22 mouse cellular contexts compared by ENCODE assay signal in genomic region chr1:173329743-173330142, GRCm38 (mm10). TPM values are rescaled to one million over a fixed set of nuclear protein-coding genes. Genes with fewer than 3 reads are reported as not detected.
A peak's percentile ranks its signal among the peaks of the same experiment; 100 is the strongest.
DNase-seq lines count a peak whose midpoint lies in the region; ATAC-seq and TF ChIP-seq lines count a peak whose summit lies in the region.
"Had no signal": no experiment of that assay in that cellular context is flagged by ENCODE, and none has a peak within 500 bp of the region (broad histone marks: within the 10 kb centered on the region; RNA-seq: fewer than 3 reads in every experiment).

No protein-coding gene starts in this region.

- no peak for TF ChIP-seq EP300 in MEL (IDR thresholded peaks at IDR 0.05; ENCODE audit: low read depth in 1 of 2, low read length in 2 of 2)
- no peak for TF ChIP-seq EP300 in liver, embryonic 14.5 days (IDR thresholded peaks at IDR 0.05; ENCODE audit: low read depth)

- no peaks in the 10 kb centered on the region for H3K36me3 ChIP-seq in hindbrain, embryonic 15.5 days
- no peaks in the 10 kb centered on the region for H3K36me3 ChIP-seq in hindbrain, embryonic 10.5 days
- peaks cover 0 to 48% of the 10 kb centered on the region in 2 experiments; a peak in 2 of 4 replicates for H3K36me3 ChIP-seq in MEL (ENCODE audit: control insufficient read depth in 1 of 2, insufficient read depth in 2 of 2, low read length in 2 of 2)
- H3K36me3 ChIP-seq in liver, embryonic 14.5 days (replicated peaks; ENCODE audit: control insufficient read depth, insufficient read depth, low read depth) = peaks cover 11% of the 10 kb centered on the region
- H3K36me3 ChIP-seq: embryonic facial prominence, embryonic 10.5 days; limb, embryonic 15.5 days had no signal

- TF ChIP-seq RAD21 in MEL (IDR thresholded peaks at IDR 0.05; ENCODE audit: low read depth, low read length) = no peak

- H3K4me2 ChIP-seq in hindbrain, embryonic 15.5 days = no peak overlapping the region
- peak overlapping the region; percentile 88 for H3K4me2 ChIP-seq in liver, embryonic 14.5 days (ENCODE audit: low read depth)
- H3K4me2 ChIP-seq: limb, embryonic 15.5 days had no signal

- H3K79me2 ChIP-seq in MEL (ENCODE audit: control insufficient read depth, insufficient read depth, low read length, poor library complexity) = no peaks in the 10 kb centered on the region

- H3K4me1 ChIP-seq in hindbrain, embryonic 15.5 days (replicated peaks) = 0 out of 2 replicates have a peak, but pooled peaks cover 5% of the 10 kb centered on the region
- no peaks in the 10 kb centered on the region for H3K4me1 ChIP-seq in hindbrain, embryonic 10.5 days (replicated peaks)
- peaks cover 34 to 60% of the 10 kb centered on the region in 2 experiments for H3K4me1 ChIP-seq in MEL (ENCODE audit: control insufficient read depth in 1 of 2, insufficient read depth in 2 of 2, low read length in 2 of 2)
- H3K4me1 ChIP-seq in liver, embryonic 14.5 days (replicated peaks; ENCODE audit: control insufficient read depth in 2 of 2, insufficient read depth in 2 of 2, low read length in 1 of 2) = peaks cover 55 to 72% of the 10 kb centered on the region in 2 experiments
- H3K4me1 ChIP-seq: embryonic facial prominence, embryonic 10.5 days; limb, embryonic 15.5 days had no signal

- no peak for DNase-seq in hindbrain, embryonic 10.5 days (ENCODE audit: low spot score)
- DNase-seq in MEL (ENCODE audit: low read depth, low spot score) (no peak), R1 (ENCODE audit: low read depth, low spot score) (peak; percentile 3)
- no peak for DNase-seq in liver, embryonic 14.5 days (ENCODE audit: low read depth in 3 of 3, low spot score in 3 of 3)
- no peak for DNase-seq in gastrocnemius, postnatal 25 days
- DNase-seq in yolk sac, embryonic 10.5 days (ENCODE audit: low spot score) = no peak
- DNase-seq in layer of hippocampus, adult 18-20 months (ENCODE audit: low spot score in 2 of 2) = no peak
- DNase-seq: adrenal gland, postnatal 14 days; cerebellum, postnatal 36 days; heart, postnatal 10 days; kidney, postnatal 10 days; lung, postnatal 14 days; right cerebral cortex, adult 18-20 months; thymus, postnatal 36 days had no signal

- no peak for TF ChIP-seq POLR2A in MEL (IDR thresholded peaks at IDR 0.05; ENCODE audit: control insufficient read depth in 1 of 2, insufficient read depth in 1 of 2, low read depth in 1 of 2, low read length in 2 of 2, poor library complexity in 1 of 2)

- peak overlapping the region; percentile 30; the same call in 1 of the 2 replicates for H3K27ac ChIP-seq in hindbrain, embryonic 15.5 days (replicated peaks)
- H3K27ac ChIP-seq in hindbrain, embryonic 10.5 days = no peak overlapping the region
- H3K27ac ChIP-seq in MEL (ENCODE audit: control insufficient read depth, low read depth, low read length) = peak overlapping the region; percentile 32; the same call in 1 of the 2 replicates
- peak overlapping the region; percentile 99 for H3K27ac ChIP-seq in liver, embryonic 14.5 days
- H3K27ac ChIP-seq: embryonic facial prominence, embryonic 10.5 days; limb, embryonic 15.5 days had no signal

- H3K27me3 ChIP-seq in hindbrain, embryonic 15.5 days = no peaks in the 10 kb centered on the region
- no peaks in the 10 kb centered on the region for H3K27me3 ChIP-seq in hindbrain, embryonic 10.5 days (ENCODE audit: insufficient read depth, poor library complexity, severe bottlenecking)
- no peaks in the 10 kb centered on the region for H3K27me3 ChIP-seq in MEL (ENCODE audit: control insufficient read depth in 1 of 2, insufficient read depth in 2 of 2, low read length in 2 of 2)
- no peaks in the 10 kb centered on the region for H3K27me3 ChIP-seq in liver, embryonic 14.5 days (ENCODE audit: control insufficient read depth, insufficient read depth, low read length)
- H3K27me3 ChIP-seq: limb, embryonic 15.5 days had no signal

- no peak overlapping the region for H3K9ac ChIP-seq in hindbrain, embryonic 15.5 days
- no peak overlapping the region for H3K9ac ChIP-seq in MEL (ENCODE audit: control insufficient read depth, low read depth, low read length, poor library complexity, severe bottlenecking)
- peak overlapping the region; percentile 96 for H3K9ac ChIP-seq in liver, embryonic 14.5 days (replicated peaks)
- H3K9ac ChIP-seq: limb, embryonic 15.5 days had no signal

- no peak overlapping the region for H3K4me3 ChIP-seq in hindbrain, embryonic 15.5 days
- H3K4me3 ChIP-seq in hindbrain, embryonic 10.5 days = no peak overlapping the region
- H3K4me3 ChIP-seq in MEL (ENCODE audit: control insufficient read depth in 1 of 2, insufficient read depth in 1 of 2, low read depth in 2 of 2, low read length in 2 of 2) = no peak overlapping the region
- H3K4me3 ChIP-seq in liver, embryonic 14.5 days (ENCODE audit: insufficient read depth in 1 of 2, low read depth in 2 of 2, low read length in 2 of 2) = peak overlapping the region; percentile 81 to 94
- H3K4me3 ChIP-seq: embryonic facial prominence, embryonic 10.5 days; limb, embryonic 15.5 days had no signal

- no peak for TF ChIP-seq CTCF in MEL (IDR thresholded peaks at IDR 0.05 in 2 of 3, conservative IDR thresholded peaks at IDR 0.05 in 1 of 3; ENCODE audit: control insufficient read depth in 1 of 3, insufficient read depth in 1 of 3, low read depth in 2 of 3, low read length in 3 of 3, poor library complexity in 1 of 3, severe bottlenecking in 1 of 3)
- no peak for TF ChIP-seq CTCF in liver, embryonic 14.5 days (IDR thresholded peaks at IDR 0.05; ENCODE audit: low read depth)

- H3K9me3 ChIP-seq in hindbrain, embryonic 15.5 days = no peaks in the 10 kb centered on the region
- no peaks in the 10 kb centered on the region for H3K9me3 ChIP-seq in hindbrain, embryonic 10.5 days
- H3K9me3 ChIP-seq in MEL (replicated peaks; ENCODE audit: insufficient read depth, low read length) = no peaks in the 10 kb centered on the region
- H3K9me3 ChIP-seq in liver, embryonic 14.5 days (ENCODE audit: control insufficient read depth, low read length) = no peaks in the 10 kb centered on the region
- H3K9me3 ChIP-seq: embryonic facial prominence, embryonic 10.5 days; limb, embryonic 15.5 days had no signal

- ATAC-seq in hindbrain, embryonic 15.5 days (ENCODE audit: low FRiP score, low read depth) = no peak
- ATAC-seq in liver, embryonic 14.5 days (ENCODE audit: insufficient read depth) = no peak
- ATAC-seq: CD4-positive, CD25-positive, alpha-beta regulatory T cell, adult 4 months; intestine, postnatal 0 days had no signal

- WGBS in hindbrain, embryonic 15.5 days = 59% methylated on average over 5 of the region's 5 CpGs
- WGBS in hindbrain, embryonic 10.5 days = 76% methylated on average over 5 of the region's 5 CpGs
- 54% methylated on average over 5 of the region's 5 CpGs for WGBS in liver, embryonic 14.5 days (ENCODE audit: insufficient replicate concordance)

TF ChIP-seq in MEL, 35 proteins besides CTCF, POLR2A, EP300 and RAD21:
- TF ChIP-seq TCF12 (IDR thresholded peaks at IDR 0.05; ENCODE audit: low read depth, low read length) (no peak), JUND (IDR thresholded peaks at IDR 0.05; ENCODE audit: low read depth, low read length) (no peak), UBTF (IDR thresholded peaks at IDR 0.05; ENCODE audit: borderline replicate concordance, insufficient read depth, low read depth, low read length) (no peak)

RNA-seq across cellular contexts. Expression of gene Ackr1, which starts 3.8 kb away (rescaled TPM):
- polyA plus RNA-seq in hindbrain, embryonic 15.5 days (2015; fragmentation: Nextera tagmentation; extraction: Ambion mirVana) = 18.6 and 19.9 TPM in 2 replicates
- 2.3 and 2.4 TPM in 2 replicates for polyA plus RNA-seq in hindbrain, embryonic 10.5 days (2016; fragmentation: Nextera tagmentation; extraction: Ambion mirVana)
- 0.19 and 0.20 TPM in 2 replicates for total RNA-seq in MEL (2012; rRNA removed)
- under 1 TPM in 1 of 2 experiments, not detected in 1; 0.42 TPM for polyA plus RNA-seq in MEL (2012; ENCODE audit: insufficient read depth in 1 of 2, insufficient read length in 2 of 2, low read depth in 1 of 2, low replicate concordance in 2 of 2, missing spikeins in 1 of 2)
- 53.0 and 70.6 TPM in 2 replicates for polyA plus RNA-seq in liver, embryonic 14.5 days (2012; rRNA removed)
- 76.9 and 84.9 TPM in 2 replicates for polyA plus RNA-seq in liver, embryonic 14.5 days (2014; fragmentation: Nextera tagmentation; extraction: Ambion mirVana)
- total RNA-seq in gastrocnemius, postnatal 25 days (2021) = 1 to 10 TPM; 3.4 to 5.2 TPM
- 10 to 100 TPM; 55.2 to 58.1 TPM for total RNA-seq in layer of hippocampus, adult 18-20 months (2021)
- polyA plus RNA-seq: CD4-positive, CD25-positive, alpha-beta regulatory T cell, adult 4 months had no signal

RNA-seq across cellular contexts. Expression of gene Aim2, which starts 20.9 kb away (rescaled TPM):
- polyA plus RNA-seq in hindbrain, embryonic 15.5 days (2015; fragmentation: Nextera tagmentation; extraction: Ambion mirVana) = 0.83 and 2.0 TPM in 2 replicates
- polyA plus RNA-seq in hindbrain, embryonic 10.5 days (2016; fragmentation: Nextera tagmentation; extraction: Ambion mirVana) = 3.9 and 4.8 TPM in 2 replicates
- total RNA-seq in MEL (2012; rRNA removed) = 2.3 TPM in 2 replicates
- polyA plus RNA-seq in MEL (2012; ENCODE audit: insufficient read depth in 1 of 2, insufficient read length in 2 of 2, low read depth in 1 of 2, low replicate concordance in 2 of 2, missing spikeins in 1 of 2) = 1 to 10 TPM in 1 of 2 experiments, not detected in 1; 9.1 TPM
- 3.2 and 4.4 TPM in 2 replicates for polyA plus RNA-seq in liver, embryonic 14.5 days (2012; rRNA removed)
- 1.7 and 3.3 TPM in 2 replicates for polyA plus RNA-seq in liver, embryonic 14.5 days (2014; fragmentation: Nextera tagmentation; extraction: Ambion mirVana)
- under 1 TPM; 0.46 to 0.56 TPM for total RNA-seq in gastrocnemius, postnatal 25 days (2021)
- 1 to 10 TPM; 3.1 to 3.3 TPM for total RNA-seq in layer of hippocampus, adult 18-20 months (2021)

RNA-seq across cellular contexts. Expression of gene Cadm3, which starts 37.8 kb away (rescaled TPM):
- 81.5 and 84.8 TPM in 2 replicates for polyA plus RNA-seq in hindbrain, embryonic 15.5 days (2015; fragmentation: Nextera tagmentation; extraction: Ambion mirVana)
- polyA plus RNA-seq in hindbrain, embryonic 10.5 days (2016; fragmentation: Nextera tagmentation; extraction: Ambion mirVana) = 3.9 and 17.7 TPM in 2 replicates
- total RNA-seq in MEL (2012; rRNA removed) = 0.19 and 0.20 TPM in 2 replicates
- polyA plus RNA-seq in MEL (2012; ENCODE audit: insufficient read depth in 1 of 2, insufficient read length in 2 of 2, low read depth in 1 of 2, low replicate concordance in 2 of 2, missing spikeins in 1 of 2) = under 1 TPM in 1 of 2 experiments, not detected in 1; 0.03 TPM
- polyA plus RNA-seq in liver, embryonic 14.5 days (2012; rRNA removed) = 0.42 and 0.44 TPM in 2 replicates
- 0.87 and 0.89 TPM in 2 replicates for polyA plus RNA-seq in liver, embryonic 14.5 days (2014; fragmentation: Nextera tagmentation; extraction: Ambion mirVana)
- 10 to 100 TPM in 1 of 2 experiments, 1 to 10 TPM in 1; 9.9 to 11.4 TPM for total RNA-seq in gastrocnemius, postnatal 25 days (2021)
- 100 to 1,000 TPM; 357 to 369 TPM for total RNA-seq in layer of hippocampus, adult 18-20 months (2021)
- polyA plus RNA-seq: CD4-positive, CD25-positive, alpha-beta regulatory T cell, adult 4 months had no signal

RNA-seq across cellular contexts. Expression of gene Mptx2, which starts 52.2 kb away (rescaled TPM):
- not detected in 2 replicates for polyA plus RNA-seq in hindbrain, embryonic 15.5 days (2015; fragmentation: Nextera tagmentation; extraction: Ambion mirVana)
- not detected in 2 replicates for polyA plus RNA-seq in hindbrain, embryonic 10.5 days (2016; fragmentation: Nextera tagmentation; extraction: Ambion mirVana)
- total RNA-seq in MEL (2012; rRNA removed) = not detected in 2 replicates
- polyA plus RNA-seq in MEL (2012; ENCODE audit: insufficient read depth in 1 of 2, insufficient read length in 2 of 2, low read depth in 1 of 2, low replicate concordance in 2 of 2, missing spikeins in 1 of 2) = not detected
- polyA plus RNA-seq in liver, embryonic 14.5 days (2012; rRNA removed) = not detected in 2 replicates
- polyA plus RNA-seq in liver, embryonic 14.5 days (2014; fragmentation: Nextera tagmentation; extraction: Ambion mirVana) = not detected in 2 replicates
- not detected for total RNA-seq in gastrocnemius, postnatal 25 days (2021)
- total RNA-seq in layer of hippocampus, adult 18-20 months (2021) = not detected
- total RNA-seq: adrenal gland, postnatal 14 days; heart, postnatal 10 days; left cerebral cortex, postnatal 14 days had no signal
- polyA plus RNA-seq: CD4-positive, CD25-positive, alpha-beta regulatory T cell, adult 4 months; embryonic facial prominence, embryonic 10.5 days; gonadal fat pad, adult 2 months; limb, embryonic 15.5 days; testis, adult 2 months had no signal

Comparison
In these comparisons a context has a peak if more than half of its experiments do, and no peak if none do; other contexts are left out.
1. H3K4me3 ChIP-seq: peak in liver, embryonic 14.5 days (2 of 2); none in hindbrain, embryonic 15.5 days (single experiment), hindbrain, embryonic 10.5 days (single experiment) and MEL (0 of 2).